Mouse (Mus musculus) C2C12 (cell line): Measurements from ENCODE around the gene Vkorc1.

Experiments used
- CEBPB ChIP-seq: IDR thresholded peaks from one replicate; pipeline ENCODE4 v1.6.1; 2011; ENCODE audit warnings: low read depth, mild to moderate bottlenecking, control low read depth, moderate library complexity
- CTCF ChIP-seq: IDR thresholded peaks from one replicate; pipeline ENCODE4 v1.5.1; 2011; ENCODE audit not compliant: control insufficient read depth, insufficient read depth, insufficient read length
- MAX ChIP-seq: IDR thresholded peaks from one replicate; pipeline ENCODE4 v1.6.1; 2011; ENCODE audit warnings: mild to moderate bottlenecking, control low read depth
- MYOD1 ChIP-seq: IDR thresholded peaks from one replicate; pipeline ENCODE4 v1.6.1; 2011; ENCODE audit warnings: low read depth; ENCODE audit not compliant: control insufficient read depth, insufficient read length
- MYOG ChIP-seq: IDR thresholded peaks from one replicate; pipeline ENCODE4 v1.6.1; 2011; ENCODE audit not compliant: control insufficient read depth, insufficient read length; ENCODE audit errors: extremely low read depth
- USF1 ChIP-seq: IDR thresholded peaks from one replicate; pipeline ENCODE4 v1.6.1; 2011; ENCODE audit warnings: low read depth, mild to moderate bottlenecking, control low read depth, moderate library complexity

- TF ChIP-seq CTCF = no peak
- TF ChIP-seq MYOG = no peak
- TF ChIP-seq MAX = no peak
- TF ChIP-seq MYOD1 = no peak
- TF ChIP-seq USF1 = no peak
- no peak for TF ChIP-seq CEBPB
Observed at GRCm38 (mm10) chr7:127887781-127888180, 7.6 kb downstream of the Vkorc1 start.
